Mouse (Mus musculus): ENCODE data around the gene Myo6.

Myo6 gene

DNA sequence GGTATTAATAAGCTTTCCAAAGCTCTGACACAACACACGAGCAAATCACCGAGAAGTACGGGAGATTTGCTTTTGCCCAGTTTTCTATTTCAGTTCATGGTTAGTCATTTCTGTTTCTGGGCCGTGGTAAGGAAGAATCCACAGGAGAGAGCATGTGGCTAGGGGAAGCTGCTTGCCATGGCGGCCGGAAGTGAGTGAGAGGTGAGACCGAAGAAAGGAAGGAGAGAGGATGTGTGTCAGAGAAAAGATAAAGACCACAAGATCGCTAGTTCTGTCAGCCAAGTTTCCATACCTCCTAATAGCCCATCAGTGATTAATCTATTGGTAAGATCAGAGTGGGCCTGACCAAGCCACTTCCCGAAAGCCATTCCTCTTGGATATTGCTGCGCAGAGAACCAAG, 87.3 kb downstream of the Myo6 start:
- DNase-seq, result no peak

DNA sequence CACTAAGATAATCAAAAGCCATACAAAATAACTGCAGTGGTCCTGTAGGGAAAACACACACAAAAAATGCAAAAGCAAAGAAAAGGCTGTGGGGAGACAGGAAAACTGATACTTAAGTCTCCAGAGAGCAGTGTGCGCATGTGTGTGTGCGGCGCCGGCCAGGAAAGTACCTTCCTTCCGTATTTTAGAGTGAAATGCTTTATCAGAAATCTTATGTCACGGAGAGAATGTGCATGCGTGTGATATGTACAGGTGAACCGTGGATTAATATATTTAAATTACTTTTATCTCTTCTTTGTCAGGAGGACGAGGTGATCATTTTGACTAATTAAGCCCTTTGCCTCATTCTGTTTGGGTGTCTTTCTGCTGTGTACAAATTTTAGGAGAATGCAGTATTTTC, 88.4 kb downstream of the Myo6 start:
- DNase-seq, result no peak

DNA sequence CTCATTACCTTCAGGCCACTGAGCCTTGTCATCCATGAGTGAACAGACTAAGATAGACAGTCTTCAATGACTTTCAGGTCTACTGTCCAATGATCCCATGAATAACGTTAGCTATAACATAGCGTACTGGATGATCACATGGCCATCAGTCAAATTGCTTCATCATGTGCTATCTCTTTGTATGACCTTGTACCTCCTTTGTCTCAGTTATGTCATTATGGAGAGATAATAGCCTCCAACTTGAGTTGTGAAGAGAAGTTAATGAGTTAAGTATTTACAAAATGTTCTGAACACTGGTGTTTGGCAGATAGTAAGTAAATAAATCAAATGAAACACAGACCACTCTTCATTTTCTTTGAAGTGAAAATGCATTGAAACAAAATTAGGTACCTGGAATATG, 91.7 kb downstream of the Myo6 start:
- no peak for DNase-seq

- peak; percentile 34 for DNase-seq
Measured at GRCm38 (mm10) chr9:80258396-80258795, 93.6 kb downstream of the Myo6 start.

DNA sequence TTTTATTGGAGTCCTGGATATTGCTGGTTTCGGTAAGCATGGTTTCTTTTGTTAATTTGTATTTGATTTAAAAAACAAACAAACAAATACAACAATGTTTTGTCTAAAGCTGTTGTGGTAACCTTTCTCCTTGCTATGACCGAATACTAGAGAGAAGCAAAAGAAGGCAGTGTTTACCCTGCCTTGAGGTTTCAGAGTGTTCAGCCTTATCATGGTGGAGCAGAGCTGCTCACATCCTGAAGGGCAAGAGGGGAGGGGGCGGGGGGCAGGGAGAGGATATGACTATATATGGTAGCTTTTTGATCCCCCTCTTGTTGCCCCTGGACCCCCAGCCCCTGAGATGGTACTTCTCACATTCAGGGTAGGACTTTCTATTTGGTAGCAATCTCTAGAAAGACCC, 96.1 kb downstream of the Myo6 start:
- no peak for DNase-seq

DNA sequence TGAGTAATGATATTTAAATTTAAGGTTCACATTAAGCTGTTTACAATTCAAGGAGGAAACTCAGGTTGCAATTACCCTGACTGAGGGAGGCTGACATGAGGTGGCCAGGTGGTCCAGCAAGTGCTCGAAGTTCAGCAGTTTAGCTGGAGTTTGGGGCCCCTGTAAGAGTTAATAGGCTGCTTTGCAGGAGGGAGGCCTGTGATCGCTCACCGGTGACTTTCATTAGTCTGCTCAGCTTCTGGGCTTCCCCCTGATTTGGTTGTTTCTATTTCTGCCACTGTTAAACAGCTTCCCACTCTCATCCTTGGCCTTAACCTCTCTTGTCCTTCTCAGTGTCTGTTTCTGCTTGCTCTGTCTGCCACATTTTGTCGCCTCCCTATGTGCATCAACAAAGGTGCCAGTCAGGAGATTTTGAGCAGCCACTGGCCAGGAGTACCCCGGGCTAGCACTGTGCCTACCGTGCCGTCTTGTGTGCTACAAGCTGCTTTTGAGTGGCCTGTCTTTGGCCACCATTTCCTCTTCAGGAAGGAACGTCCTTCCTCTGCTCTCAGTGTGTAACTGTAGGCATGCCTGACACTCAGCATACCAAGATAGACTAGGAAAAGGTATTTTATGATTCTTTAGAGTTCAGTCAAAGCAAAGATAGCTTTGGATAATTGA, 97.7 kb downstream of the Myo6 start:
- DNase-seq, result no peak

GRCm38 (mm10) chr9:80266086-80266485, 101.3 kb downstream of the Myo6 start:
- no peak for DNase-seq

DNA sequence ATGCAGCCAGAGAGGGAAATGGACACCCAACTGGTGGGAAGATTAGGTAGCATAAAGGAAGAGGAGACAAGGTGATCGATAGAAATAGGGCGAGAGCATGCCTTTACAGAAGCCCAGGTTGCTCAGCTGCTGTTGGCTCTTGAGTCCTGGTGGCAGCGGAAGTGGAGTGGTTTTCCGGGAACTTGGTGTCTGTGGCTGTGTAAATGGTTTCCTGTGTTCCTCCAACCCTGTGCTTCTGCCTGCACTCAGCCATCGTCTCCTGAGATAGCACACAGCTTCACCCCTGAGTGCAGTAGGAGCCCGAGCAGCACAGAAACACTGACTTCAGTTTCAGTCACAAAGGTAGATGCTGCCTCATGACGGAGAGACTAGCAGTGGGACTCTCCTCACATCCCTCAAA, 101.7 kb downstream of the Myo6 start:
- no peak for DNase-seq

DNA sequence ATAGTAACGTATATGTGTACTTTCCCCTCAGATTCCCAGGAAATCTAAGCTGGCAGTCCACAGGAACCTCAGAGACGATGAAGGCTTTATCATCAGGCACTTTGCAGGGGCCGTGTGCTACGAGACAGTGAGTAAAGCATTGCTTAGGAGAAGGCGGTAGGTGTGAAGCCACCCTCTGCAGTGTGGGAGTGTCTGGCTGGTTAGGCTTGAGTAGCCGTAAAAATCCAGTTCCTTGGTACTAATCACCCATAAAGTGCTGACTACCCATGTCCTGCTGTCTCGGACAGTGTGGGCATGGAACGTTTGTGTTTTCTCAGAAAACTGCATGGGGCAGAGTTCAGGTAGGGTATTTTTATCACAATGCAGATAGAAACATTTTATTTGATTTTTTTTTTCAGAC, 104.8 kb downstream of the Myo6 start:
- peak; percentile 46 for DNase-seq

DNA sequence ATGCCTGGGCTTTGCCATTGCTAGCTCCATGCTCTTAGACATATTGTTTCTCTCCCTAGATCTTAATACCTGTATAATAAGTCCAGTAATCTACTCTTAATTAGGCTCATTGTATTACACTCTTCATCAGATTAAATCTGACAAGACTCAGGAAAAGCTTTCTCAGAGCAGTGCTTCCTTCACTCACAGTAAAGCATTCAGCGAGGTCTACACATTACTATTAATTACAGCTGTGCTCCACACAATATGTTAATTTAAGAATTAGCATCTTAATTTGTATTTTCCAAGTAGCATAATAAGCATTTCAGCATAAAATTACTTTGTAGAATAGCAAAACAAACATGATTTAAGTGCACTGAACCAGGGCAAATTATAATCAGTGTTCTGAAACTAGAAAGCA, 108.1 kb downstream of the Myo6 start:
- no peak for DNase-seq

DNA sequence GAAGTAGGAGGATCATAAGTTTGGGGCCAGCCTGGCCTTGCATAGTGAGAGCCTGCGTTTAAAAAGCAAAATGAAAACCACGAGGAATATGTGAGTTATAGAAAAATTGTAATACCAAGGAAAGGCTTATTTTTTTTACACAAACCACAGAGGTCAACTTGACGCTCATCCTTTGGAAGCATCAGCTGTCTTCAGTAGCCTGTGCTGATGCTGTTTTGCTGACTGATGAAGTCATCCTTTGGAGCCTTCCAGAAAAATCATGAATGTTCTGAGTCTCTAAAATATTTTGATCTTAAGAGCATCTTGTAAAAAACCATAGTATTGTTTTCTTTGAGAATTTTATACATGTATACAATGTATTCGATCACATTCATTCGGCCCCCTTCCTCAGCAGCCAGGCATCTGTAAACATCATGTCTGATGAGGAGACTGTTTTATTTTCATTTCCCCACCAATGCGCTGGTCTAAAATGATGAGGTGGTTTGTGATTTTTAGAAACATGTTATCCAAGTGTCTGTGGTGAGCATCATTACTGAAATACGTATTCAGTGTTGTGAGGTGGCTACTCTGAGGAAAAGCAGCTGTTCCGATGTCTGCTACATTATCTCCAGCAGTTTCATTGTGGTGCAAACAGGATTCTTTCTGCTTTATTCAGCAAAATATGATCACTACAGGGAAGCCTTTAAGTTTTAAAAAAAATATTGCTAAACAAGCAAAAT, 110.4 kb downstream of the Myo6 start:
- DNase-seq, result no peak

- no peak for DNase-seq
Measured at GRCm38 (mm10) chr9:80275772-80276134, 110.9 kb downstream of the Myo6 start.

DNA sequence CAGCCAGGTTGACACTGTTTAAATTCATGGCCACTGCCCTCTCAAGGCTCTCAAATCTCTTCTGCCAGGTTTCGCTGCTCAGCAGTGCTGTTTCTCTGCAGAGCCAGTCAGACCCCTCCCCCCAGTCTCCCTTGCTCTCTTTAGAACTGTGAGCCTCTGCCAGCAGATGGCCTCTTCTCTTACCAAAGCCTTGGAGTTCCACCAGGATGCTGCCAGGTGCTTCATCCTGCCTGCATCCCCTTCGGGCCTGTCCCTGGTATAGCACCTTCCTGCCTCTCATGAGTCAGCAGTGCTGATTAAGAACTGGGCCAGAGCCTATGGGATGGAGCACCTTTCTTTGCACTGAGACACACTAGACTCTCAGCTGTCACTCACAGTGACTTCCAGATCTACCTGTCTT, 112.3 kb downstream of the Myo6 start:
- DNase-seq, result no peak

DNA sequence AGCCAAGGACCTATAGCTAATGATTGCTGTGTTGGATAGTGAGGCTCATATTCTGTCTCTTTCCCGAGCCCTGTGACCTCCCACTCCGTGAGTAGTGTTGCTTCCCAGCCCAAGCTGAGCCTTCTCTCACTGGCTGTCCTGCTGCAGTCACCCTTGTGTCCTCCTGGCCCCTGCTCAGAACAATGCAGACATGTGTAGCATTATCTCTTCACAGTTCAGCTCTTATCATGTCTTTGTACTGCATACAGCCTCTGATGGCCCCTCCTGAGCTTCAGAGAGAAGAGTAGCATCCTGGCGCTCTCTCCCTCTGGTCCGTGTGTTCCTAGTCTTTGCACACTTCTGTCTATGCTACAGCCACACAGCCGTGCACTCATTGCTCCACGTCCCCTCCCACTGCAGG, 112.9 kb downstream of the Myo6 start:
- no peak for DNase-seq

- DNase-seq, result no peak
Measured at GRCm38 (mm10) chr9:80280724-80281123, 115.9 kb downstream of the Myo6 start.

DNA sequence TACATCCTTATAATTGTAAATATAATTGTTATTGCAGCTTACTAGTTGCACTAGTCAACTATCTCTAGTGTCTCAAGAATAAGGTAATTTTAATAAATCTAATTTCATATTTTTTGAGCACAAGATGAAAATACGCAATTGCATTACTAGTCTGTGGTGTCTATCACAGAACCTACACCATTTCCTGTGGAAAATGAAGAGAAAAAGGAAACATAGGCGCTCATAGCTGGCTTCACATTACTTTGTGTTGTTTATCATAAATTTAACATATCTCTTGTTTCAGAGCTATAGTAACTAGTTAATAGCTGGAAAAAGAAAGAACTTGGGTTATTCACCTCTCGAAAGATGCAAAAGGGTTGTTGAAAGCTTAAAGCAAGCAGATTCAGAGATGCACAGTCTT, 117.6 kb downstream of the Myo6 start:
- no peak for DNase-seq

GRCm38 (mm10) chr9:80284539-80285174, 119.8 kb downstream of the Myo6 start:
- no peak for DNase-seq

GRCm38 (mm10) chr9:80286845-80287244, 122.0 kb downstream of the Myo6 start:
- DNase-seq, result no peak

DNA sequence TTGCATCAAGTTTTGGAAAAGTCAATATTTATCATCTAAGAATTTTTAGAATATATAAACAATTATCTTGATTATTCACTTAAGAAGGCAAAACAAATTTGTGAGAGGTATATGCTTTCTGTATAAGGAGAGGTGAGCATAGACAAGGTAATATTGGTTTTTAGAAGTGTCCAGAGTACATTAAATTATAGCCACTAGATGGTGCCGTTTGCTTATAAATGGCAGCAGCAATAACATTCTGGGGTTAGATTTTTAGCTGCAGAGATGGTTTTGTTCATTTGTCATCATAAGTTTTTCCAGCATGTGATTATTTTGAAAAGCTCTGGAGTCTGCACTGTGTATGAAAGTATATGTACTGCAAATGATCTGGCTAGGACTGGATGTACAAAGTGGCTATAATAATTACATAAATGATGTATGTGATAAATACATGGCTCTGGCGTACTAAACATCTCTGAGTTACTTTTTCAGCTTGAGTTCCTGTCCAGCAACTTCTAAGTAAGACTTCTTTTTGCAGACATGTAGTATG, 128.3 kb downstream of the Myo6 start:
- DNase-seq, result no peak

- no peak for DNase-seq
Measured at GRCm38 (mm10) chr9:80296086-80296485, 131.3 kb downstream of the Myo6 start.

- DNase-seq, result no peak
Measured at GRCm38 (mm10) chr9:80299031-80299430, 134.2 kb downstream of the Myo6 start.

DNA sequence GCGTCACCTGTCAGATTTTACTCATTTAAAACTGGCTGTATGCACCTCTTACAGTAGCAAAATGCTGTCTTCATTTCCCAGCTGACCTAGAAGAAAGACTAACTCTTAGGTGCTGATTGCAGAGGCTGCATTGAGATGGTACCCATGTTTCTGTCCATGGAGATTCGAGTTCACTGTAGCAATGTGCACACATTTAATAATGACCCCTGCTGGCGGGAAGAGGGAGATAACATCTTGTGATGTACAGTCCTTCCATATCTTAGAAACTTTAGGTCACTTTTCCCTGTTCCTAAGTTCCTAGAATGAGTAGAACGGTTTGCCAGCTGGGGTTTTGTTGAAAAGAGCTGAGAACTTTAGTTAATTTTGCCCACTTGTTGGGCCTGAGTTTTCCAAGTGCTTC, 138.7 kb downstream of the Myo6 start:
- peak; percentile 13 for DNase-seq

DNA sequence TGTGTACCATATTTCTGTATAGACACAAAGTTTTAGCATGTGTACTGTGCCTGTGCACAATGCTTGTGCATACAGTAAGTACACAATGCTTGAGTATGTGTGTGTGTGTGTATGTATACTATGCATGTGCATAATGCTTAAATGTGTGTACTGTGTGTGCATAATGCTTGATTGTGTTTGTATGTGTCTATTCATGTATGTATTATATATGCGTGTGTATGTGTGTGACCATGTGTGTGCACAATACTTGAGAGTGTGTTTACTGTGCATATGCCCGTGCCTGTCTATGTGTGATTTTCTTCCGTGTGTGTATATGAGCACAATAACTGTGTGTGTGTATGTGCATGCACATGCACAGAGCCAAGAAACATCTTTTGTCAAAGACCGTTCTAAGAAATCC, 141.6 kb downstream of the Myo6 start:
- no peak for DNase-seq

DNA sequence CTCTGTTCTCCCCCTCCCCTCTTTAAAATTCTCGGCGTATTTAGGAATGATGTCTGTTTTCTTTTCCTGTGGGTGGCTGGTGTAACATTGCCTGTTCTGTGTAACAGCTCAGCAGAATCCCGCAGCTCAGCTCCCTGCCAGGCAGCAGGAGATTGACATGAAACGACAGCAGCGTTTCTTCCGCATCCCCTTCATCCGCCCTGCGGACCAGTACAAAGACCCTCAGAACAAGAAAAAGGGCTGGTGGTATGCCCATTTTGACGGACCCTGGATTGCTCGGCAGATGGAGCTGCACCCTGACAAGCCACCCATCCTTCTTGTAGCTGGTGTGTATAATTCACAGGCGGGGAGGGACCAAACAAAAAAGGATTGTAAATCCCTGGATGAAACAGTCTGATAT, 142.0 kb downstream of the Myo6 start:
- no peak for DNase-seq

Data from kidney, adult 18-20 months (tissue).